Mouse (Mus musculus): ENCODE measurements around the gene Smagp.

Smagp gene

DNA sequence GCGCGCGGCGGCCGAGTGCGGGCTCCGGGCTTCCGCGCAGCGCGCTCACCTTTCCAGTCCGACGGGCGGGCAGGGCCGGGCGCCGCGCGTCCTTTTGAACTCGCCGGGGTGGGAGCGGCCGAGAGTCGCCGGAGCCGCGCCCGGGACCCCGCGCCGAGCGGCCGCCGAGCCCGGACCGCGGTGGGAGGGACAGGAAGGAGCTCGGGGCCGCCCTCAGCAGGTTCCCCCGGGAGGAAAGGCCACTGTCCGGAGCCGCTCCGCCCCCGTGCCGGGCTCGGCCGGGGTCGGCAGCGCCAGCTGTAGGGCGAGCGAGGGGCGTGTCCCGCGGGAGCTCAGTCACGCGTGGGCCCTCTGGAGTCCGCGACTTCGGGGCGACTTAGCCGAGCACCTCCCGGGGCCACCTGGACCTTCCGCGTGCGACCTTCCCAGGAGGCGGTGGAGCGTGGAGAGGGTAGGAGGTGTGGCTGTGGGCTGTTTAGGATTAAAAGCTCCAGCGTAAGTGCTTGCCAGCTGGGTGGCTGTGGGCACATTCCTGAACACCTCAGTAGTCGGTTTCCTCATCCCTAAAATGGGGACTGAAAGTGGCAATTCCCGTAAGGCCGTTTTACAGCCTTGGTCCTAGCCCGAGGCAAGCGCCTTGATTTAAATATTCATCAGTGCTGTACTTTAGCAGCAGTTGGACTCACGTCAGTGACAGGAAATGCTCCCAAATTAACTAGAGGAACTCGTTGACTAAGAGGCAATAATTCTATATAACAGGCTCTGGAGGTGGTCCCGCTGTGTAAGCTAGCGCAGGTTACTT is at the start of gene Smagp:
TSS of gene Smagp (minus strand) at position 241 of the 802 bp plus-strand sequence.
- DNase-seq (ENCODE audit: low spot score) = no peak

DNA sequence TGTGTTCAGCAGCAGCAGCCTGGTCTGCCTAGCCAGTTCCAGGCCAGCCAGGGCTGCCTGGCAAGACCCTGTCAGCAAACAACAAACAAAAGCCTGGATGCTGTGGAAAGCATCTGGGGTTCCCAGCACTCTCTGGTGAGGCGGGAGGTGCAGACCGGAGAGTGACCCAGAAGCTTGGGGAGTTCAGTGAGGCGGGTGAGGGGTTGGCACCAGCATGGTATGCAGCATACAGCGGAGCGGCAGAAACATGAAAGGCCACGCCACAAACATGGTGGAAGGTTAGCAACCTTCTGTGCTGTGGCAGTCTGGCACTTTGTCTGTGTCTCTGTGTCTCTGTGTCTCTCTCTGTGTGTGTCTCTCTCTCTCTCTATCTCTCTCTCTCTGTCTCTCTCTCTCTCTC is 49.7 kb upstream of the Smagp start:
- DNase-seq (ENCODE audit: low spot score) = no peak

DNA sequence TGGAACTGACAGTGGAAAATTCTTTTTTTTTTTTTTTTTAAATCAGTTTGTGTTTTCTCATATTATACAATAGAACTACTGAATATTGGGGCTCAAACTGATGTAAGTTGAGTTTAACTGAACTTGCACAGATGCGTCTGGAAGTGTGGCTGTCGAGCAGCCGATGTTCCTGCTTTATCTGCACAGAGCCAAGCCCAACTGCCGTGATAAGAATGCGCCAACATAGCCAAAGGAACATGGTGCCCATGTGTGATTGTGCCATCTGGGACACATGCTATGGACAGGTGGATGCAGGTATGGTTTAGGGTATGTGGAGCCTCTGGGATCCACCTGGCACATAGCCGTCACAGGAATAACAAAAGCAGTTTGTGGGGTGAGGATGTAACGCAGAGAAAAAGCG is 49.1 kb upstream of the Smagp start:
- no peak for DNase-seq (ENCODE audit: low spot score)

- no peak for DNase-seq (ENCODE audit: low spot score)
These were observed 48.5 kb upstream of the Smagp start for GRCm38 (mm10) chr15:100685255-100685654.

- DNase-seq (ENCODE audit: low spot score) = no peak
These were observed 47.7 kb upstream of the Smagp start for GRCm38 (mm10) chr15:100684450-100684849.

- peak; percentile 86 for DNase-seq (ENCODE audit: low spot score)
These were observed 46.3 kb upstream of the Smagp start for GRCm38 (mm10) chr15:100683041-100683440.

GRCm38 (mm10) chr15:100681770-100682169 is 45.0 kb upstream of the Smagp start:
- DNase-seq (ENCODE audit: low spot score) = no peak

DNA sequence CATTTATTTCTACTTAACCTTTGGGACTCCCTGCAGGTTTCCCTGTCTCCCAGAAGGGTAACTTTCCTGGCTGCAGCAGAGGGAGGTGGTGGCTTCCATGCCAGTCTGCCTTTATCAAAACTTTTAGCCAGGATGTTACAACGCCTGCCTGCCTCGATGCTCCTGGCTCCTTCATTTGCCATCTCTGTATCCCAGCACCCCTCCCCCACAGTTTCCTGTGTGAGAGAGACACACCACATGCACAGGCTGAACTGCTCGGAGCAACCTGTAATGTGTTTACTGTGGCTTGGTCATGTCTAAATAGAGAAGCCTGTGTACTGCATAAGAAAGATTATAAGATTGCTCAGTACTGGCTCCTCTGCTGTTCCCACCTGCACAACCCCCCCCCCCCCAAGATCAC is 43.6 kb upstream of the Smagp start:
- DNase-seq (ENCODE audit: low spot score) = no peak

DNA sequence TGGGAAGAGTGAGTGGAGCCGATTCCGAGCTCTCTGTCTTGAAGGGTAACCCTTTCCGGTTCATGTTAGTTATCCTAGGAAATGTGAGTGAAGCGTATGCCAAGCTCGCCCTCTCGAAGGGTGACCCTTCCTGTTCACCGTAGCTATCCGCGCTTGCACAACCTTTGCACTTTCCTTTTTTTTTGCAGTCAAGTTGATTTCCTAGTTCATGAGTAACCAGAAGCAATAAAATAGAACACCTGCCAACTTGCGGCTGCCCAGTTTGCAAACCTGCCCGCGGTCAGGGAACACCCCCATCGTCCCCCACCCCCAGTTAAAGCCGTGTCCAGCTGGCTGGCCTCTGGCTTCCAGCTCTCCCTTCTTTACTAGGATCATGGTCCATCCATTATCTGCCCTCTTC is 42.3 kb upstream of the Smagp start:
- no peak for DNase-seq (ENCODE audit: low spot score)

GRCm38 (mm10) chr15:100678581-100678980 is 41.8 kb upstream of the Smagp start:
- DNase-seq (ENCODE audit: low spot score) = no peak

- no peak for DNase-seq (ENCODE audit: low spot score)
These were observed 40.9 kb upstream of the Smagp start for GRCm38 (mm10) chr15:100677675-100678074.

DNA sequence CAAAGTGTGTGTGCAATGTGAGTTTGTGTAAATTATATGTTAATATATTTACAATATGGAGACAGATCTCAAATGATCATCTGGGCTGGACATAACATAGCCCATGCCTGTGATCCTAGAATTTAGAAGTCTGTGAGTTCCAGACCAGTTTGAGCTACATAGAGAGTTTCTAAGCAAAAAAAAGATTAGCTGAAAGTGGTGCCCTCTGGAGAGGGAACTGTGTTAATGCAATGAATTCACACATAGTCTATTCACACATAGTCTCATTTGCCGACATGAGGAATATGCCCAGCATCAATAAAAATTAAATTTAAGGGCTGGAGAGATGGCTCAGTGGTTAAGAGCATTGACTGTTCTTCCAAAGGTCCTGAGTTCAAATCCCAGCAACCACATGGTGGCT is 39.8 kb upstream of the Smagp start:
- no peak for DNase-seq (ENCODE audit: low spot score)

DNA sequence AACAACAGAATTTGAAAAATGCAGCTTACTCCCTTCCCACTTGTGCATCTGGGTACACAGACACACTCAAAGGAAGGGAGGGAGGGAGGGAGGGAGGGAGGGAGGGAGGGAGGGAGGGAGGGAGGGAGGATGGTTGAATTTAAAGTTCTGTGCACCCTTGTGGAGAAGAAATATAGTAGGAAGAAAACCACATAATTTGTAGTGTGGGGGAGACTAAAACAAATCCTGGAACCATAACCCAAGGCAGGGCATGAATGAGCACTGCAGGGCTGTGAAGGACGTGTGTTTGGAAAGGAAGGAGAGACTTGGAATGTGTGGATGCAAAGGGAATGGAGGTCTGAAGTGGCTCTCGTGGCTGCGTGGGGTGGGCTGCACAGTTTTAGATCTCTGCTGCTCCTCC is 38.7 kb upstream of the Smagp start:
- no peak for DNase-seq (ENCODE audit: low spot score)

GRCm38 (mm10) chr15:100674566-100674965 is 37.8 kb upstream of the Smagp start:
- no peak for DNase-seq (ENCODE audit: low spot score)

- DNase-seq (ENCODE audit: low spot score) = peak; percentile 47
These were observed 37.0 kb upstream of the Smagp start for GRCm38 (mm10) chr15:100673585-100674391.

GRCm38 (mm10) chr15:100670833-100671232 is 34.1 kb upstream of the Smagp start:
- no peak for DNase-seq (ENCODE audit: low spot score)

DNA sequence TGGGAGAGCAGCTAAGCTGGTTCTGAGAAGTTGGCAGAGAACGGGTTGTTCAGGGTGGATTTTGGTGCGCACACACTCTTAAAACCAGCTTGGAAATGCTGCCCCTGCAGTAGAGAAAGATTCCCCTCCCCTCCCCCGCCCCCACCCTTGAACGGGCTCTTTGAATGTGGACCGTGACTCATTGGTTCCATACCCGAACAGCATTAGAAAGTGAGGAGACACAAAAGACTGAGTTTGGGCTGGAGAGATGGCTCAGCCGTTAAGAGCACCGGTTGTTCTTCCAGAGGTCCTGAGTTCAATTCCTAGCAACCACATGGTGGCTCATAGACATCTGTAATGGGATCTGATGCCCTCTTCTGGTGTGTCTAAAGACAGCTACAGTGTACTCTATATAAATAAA is 33.3 kb upstream of the Smagp start:
- DNase-seq (ENCODE audit: low spot score) = no peak

DNA sequence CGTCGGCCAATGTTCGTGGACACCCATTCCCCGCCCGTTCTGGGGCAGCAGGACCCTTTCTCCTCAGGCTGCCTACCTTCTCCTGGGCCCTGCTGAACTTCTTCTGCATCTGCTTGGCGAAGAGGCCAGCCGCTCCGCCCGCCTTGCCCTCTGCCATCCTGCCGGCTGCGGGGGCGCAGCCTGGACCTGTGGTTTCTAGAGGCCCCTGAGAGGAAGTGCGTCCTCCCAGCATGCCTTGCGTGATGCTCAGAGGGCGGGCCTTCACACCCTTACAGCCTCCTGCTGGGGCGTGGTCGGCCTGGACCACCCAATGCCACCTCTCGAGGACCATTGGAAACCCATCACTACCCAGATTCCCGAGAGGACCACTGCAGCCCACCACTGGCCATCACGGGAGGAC is 32.6 kb upstream of the Smagp start, which contains the start of gene Bin2:
TSS of gene Bin2 (minus strand) at position 217 of the 400 bp plus-strand sequence.
- DNase-seq (ENCODE audit: low spot score) = peak; percentile 47

- DNase-seq (ENCODE audit: low spot score) = no peak
These were observed 31.3 kb upstream of the Smagp start for GRCm38 (mm10) chr15:100667871-100668545.

- no peak for DNase-seq (ENCODE audit: low spot score)
These were observed 30.7 kb upstream of the Smagp start for GRCm38 (mm10) chr15:100667420-100667819.

DNA sequence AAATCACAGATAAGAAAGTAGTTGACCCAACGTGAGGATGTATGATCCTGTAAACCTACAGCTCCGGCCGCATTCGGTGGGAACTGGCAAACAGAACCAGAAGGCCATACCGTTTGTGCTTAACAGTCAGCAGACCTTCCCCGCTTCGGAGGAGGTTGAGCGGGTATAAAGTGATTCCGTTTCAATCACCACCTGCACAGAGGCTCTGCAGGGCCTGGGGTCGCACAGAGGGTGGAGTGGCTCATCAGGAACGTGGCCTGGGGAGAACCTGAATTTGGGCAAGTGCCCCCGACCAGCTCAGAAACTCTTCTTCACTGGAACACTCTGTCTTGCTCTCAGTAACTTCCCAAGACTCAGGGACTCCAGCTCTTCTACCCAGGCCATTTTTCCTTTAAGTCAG is 30.1 kb upstream of the Smagp start:
- no peak for DNase-seq (ENCODE audit: low spot score)

DNA sequence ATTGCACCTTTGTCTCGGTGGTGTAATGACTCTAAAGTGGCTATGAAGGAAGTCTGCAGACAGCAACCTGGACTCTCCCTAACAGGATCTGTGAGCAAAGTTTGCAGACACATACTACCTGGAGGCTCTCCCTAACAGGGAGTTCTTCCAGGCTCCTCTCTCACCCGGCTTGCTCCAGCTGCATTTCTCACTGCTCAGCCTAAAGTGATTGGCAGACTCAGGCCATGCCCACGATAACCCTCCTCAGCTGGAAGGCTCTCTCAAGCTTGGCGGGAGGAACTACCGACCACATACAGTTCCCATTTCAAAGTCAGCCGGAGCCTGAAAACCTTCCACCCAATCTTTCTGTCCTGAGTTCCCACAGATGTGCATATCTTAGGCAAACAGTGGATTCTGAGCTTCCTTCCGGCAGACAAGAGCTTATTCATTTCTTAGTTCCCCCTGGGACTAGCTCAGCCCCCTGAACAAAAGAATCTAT is 29.5 kb upstream of the Smagp start:
- no peak for DNase-seq (ENCODE audit: low spot score)
